Mouse (Mus musculus): Measurements from ENCODE around the gene Tmcc3.

GRCm38 (mm10) chr10:94630771-94631280 is 319.1 kb downstream of the Tmcc3 start:
- TF ChIP-seq POLR2A (IDR thresholded peaks at IDR 0.05; ENCODE audit: insufficient read depth, low read length) (no peak), CTCF (IDR thresholded peaks at IDR 0.05; ENCODE audit: low read depth, low read length) (no peak), EP300 (IDR thresholded peaks at IDR 0.05; ENCODE audit: insufficient read depth, low read depth, low read length) (no peak)

All from ES-Bruce4 (cell line).